Mouse (Mus musculus) embryonic fibroblast, embryonic 13.5 days (primary cell): ENCODE measurements around the gene Cc2d2b. TPM values are rescaled to one million over a fixed set of nuclear protein-coding genes. Genes with fewer than 3 reads are reported as not detected.
A peak's percentile ranks its signal among the peaks of the same experiment; 100 is the strongest.

Experiments used
- H3K27ac ChIP-seq: 2 replicates; pipeline ENCODE4 v1.5.1; 2012; ENCODE audit warnings: low read length, control low read depth, inconsistent platforms; ENCODE audit not compliant: insufficient read depth
- H3K4me1 ChIP-seq: 2 replicates; pipeline ENCODE4 v1.6.1; 2011; ENCODE audit warnings: low read length; ENCODE audit not compliant: control insufficient read depth, insufficient read depth
- H3K4me3 ChIP-seq: 2 replicates; pipeline ENCODE4 v1.5.1; 2011; ENCODE audit warnings: mild to moderate bottlenecking, control low read depth, low read length; ENCODE audit not compliant: insufficient read depth
- CTCF ChIP-seq: IDR thresholded peaks from 2 replicates; pipeline ENCODE4 v1.5.1; 2011; ENCODE audit warnings: mild to moderate bottlenecking, control low read depth, low read length, moderate library complexity, borderline replicate concordance; ENCODE audit not compliant: insufficient read depth
- POLR2A ChIP-seq: IDR thresholded peaks from 2 replicates; pipeline ENCODE4 v1.6.1; 2011; ENCODE audit warnings: low read depth, mild to moderate bottlenecking, control low read depth, low read length, moderate library complexity
- polyA plus RNA-seq: library from polyadenylated mRNA; stranded (reverse); fragments of >200 nt; gene quantifications from 2 replicates; pipeline ENCODE4 v1.2.4, GENCODE M21; 2011; ENCODE audit warnings: low read depth; ENCODE audit not compliant: missing spikeins, insufficient read length

Cc2d2b gene
- polyA plus RNA-seq, 1 experiment = not detected

DNA sequence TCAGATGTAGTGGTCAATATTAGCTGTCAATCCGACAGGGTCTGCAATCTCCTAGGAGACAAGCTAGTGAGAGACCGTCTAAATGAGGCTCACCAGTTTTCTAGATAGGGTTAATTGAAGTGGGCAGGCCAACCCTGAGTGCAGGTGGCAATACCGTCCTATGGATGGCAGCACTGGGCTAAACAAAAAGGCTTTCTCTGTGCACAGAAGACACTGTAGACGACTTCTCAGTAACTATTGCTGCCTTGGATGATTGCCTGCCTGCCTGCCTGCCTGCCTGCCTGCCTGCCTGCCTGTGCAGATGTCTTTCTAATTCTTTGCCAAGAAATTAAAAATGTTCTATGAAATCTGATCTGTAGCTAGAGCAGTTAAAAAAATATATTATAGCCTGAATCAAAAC, 1.9 kb upstream of the Cc2d2b start:
- H3K4me1 ChIP-seq = no peaks in the 10 kb centered on the region
- H3K4me3 ChIP-seq = no peak overlapping the region
- TF ChIP-seq POLR2A = no peak
- no peak for TF ChIP-seq CTCF

GRCm38 (mm10) chr19:40754311-40754710, 5.8 kb downstream of the Cc2d2b start:
- Histone ChIP-seq H3K4me1 (no peaks in the 10 kb centered on the region), H3K27ac (no peak overlapping the region), H3K4me3 (no peak overlapping the region)
- peak; percentile 32; the same call in 1 of the 2 replicates for TF ChIP-seq CTCF
- TF ChIP-seq POLR2A = no peak

More for the DNA sequence above, 1.9 kb upstream of the Cc2d2b start:
- H3K27ac ChIP-seq = no peak overlapping the region

GRCm38 (mm10) chr19:40760071-40760470, 11.5 kb downstream of the Cc2d2b start:
- no peak for TF ChIP-seq POLR2A
- no peak for TF ChIP-seq CTCF
- Histone ChIP-seq H3K4me1 (no peaks in the 10 kb centered on the region), H3K27ac (no peak overlapping the region), H3K4me3 (no peak overlapping the region)

- peak overlapping the region; percentile 16 for H3K4me3 ChIP-seq
- H3K4me1 ChIP-seq = no peaks in the 10 kb centered on the region
- H3K27ac ChIP-seq = no peak overlapping the region
- TF ChIP-seq POLR2A = 0 out of 2 replicates have a peak, but pooled peaks have one; percentile 12
- no peak for TF ChIP-seq CTCF
These were observed 13.6 kb downstream of the Cc2d2b start for GRCm38 (mm10) chr19:40762023-40762759.

- Histone ChIP-seq H3K4me1 (no peaks in the 10 kb centered on the region), H3K4me3 (no peak overlapping the region), H3K27ac (no peak overlapping the region)
- no peak for TF ChIP-seq POLR2A
- TF ChIP-seq CTCF = no peak
These were observed 18.6 kb downstream of the Cc2d2b start for GRCm38 (mm10) chr19:40767189-40767588.

DNA sequence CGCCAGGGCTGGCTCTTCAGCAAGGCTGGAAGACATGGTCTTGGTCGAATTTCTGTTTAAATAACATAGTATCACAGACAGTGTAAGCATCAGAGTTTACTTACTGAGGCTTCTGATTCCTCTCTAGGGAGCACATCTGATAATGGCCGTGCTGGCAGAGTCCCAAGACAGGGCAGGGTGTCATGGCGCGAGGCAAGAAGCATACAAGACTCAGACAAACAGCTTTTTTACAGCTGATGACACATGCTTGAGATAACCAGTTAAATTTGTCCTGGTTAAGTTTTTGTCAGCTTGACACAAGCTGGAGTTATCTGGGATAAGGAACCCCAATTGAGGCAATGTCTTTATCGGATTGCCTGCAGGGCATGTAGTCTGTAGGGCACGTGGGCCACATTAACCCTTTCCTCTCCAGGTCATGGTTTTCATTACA, 20.8 kb downstream of the Cc2d2b start:
- Histone ChIP-seq H3K27ac (no peak overlapping the region), H3K4me3 (no peak overlapping the region), H3K4me1 (no peaks in the 10 kb centered on the region)
- TF ChIP-seq POLR2A = no peak
- no peak for TF ChIP-seq CTCF

DNA sequence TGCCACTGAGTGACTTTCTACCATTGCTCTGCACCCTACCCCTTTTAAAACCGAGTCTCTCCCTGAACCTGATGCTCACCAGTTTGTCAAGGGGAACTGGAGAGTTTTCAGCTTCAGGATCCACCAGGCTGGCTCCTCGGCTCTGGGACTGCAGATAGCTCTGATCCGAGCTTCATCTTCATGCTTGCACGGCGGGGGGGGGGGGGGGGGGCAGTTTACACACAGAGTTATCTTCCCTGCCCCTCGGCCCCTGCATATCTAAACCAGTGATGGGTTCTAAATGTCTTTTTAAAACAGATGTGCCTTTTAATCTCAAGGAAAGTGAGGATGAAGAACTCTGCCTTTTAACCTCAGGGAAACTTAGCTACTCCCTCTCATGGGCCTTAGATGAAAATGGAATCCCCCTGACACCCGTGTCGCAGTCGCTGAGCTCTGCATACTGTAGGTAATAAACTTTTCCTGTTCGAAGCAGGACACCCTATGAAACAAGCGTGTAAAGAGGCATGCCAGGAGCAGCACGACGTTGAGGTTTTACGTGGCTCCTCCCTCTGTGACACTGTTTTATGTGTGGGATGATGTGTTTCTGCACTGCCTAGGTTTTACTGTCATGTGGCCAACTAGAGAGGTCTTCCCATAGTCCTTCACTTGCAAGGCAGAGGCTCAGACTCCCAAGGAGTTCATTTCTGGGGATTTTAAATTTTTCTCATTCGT, 39.6 kb downstream of the Cc2d2b start:
- Histone ChIP-seq H3K4me1 (no peaks in the 10 kb centered on the region), H3K27ac (no peak overlapping the region), H3K4me3 (no peak overlapping the region)
- no peak for TF ChIP-seq CTCF
- no peak for TF ChIP-seq POLR2A

GRCm38 (mm10) chr19:40788715-40789084, 40.1 kb downstream of the Cc2d2b start:
- Histone ChIP-seq H3K4me3 (no peak overlapping the region), H3K4me1 (no peaks in the 10 kb centered on the region), H3K27ac (no peak overlapping the region)
- no peak for TF ChIP-seq POLR2A
- TF ChIP-seq CTCF = no peak

GRCm38 (mm10) chr19:40805176-40805737, 56.7 kb downstream of the Cc2d2b start:
- H3K4me1 ChIP-seq = no peaks in the 10 kb centered on the region
- H3K27ac ChIP-seq = no peak overlapping the region
- H3K4me3 ChIP-seq = no peak overlapping the region
- no peak for TF ChIP-seq CTCF
- TF ChIP-seq POLR2A = no peak

- Histone ChIP-seq H3K27ac (no peak overlapping the region), H3K4me3 (no peak overlapping the region), H3K4me1 (no peaks in the 10 kb centered on the region)
- TF ChIP-seq CTCF = no peak
- TF ChIP-seq POLR2A = no peak
These were observed 61.3 kb downstream of the Cc2d2b start for GRCm38 (mm10) chr19:40809858-40810257.
